Mouse (Mus musculus) kidney, adult 2 months (tissue): ENCODE results near the gene Cbx8.

Source experiments
- CTCF ChIP-seq: fragments of 200-500 bp; conservative IDR thresholded peaks from 2 replicates; pipeline ENCODE4 v1.5.1; 2011; ENCODE audit warnings: low read depth, mild to moderate bottlenecking, control low read depth, low read length, moderate library complexity, mixed read lengths; ENCODE audit not compliant: insufficient read depth, insufficient read length
- POLR2A ChIP-seq: fragments of 200-500 bp; IDR thresholded peaks from one replicate; pipeline ENCODE4 v1.6.1; 2011; ENCODE audit warnings: low read depth, low read length, control low read depth

DNA sequence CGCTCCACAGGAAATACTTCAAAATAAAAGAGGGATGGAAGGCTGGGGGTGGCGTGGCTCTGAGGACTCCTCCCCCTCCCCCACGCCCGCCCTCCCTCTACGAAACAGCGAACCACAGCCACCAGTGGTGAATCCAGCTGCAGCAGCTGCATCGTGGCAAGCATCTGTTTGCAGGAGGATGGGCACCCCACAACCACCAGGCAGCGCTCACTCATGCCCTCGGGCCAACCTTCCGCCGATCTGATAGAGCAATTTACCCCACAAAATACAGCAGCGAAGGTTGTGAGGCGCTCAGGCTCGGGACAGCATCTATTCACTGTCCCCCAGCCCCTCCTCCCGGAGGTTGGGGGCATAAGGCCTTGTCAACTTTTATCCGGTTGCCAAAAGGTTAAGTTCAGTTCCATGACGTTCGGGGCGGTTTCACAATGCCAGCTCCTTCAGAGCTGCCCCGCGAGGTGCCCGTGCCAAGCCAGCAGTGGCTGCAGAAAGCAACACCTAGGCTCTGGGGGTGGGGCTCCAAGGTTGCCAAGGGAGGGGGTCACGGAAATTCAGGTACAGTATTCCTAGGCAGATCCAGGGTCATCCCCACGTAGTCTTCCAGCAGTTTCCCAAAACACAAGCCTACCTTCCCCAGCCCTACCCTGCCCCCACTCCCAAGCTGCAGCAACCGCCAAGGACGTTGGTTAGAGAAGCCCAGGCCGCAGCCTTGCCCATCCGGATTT is 43.1 kb upstream of the Cbx8 start:
- TF ChIP-seq POLR2A, result no peak
- no peak for TF ChIP-seq CTCF
